Mouse (Mus musculus): ENCODE measurements around the gene Lypd1.

GRCm38 (mm10) chr1:125910211-125910870 is 2.6 kb downstream of the Lypd1 start:
- TF ChIP-seq EP300 (IDR thresholded peaks at IDR 0.05; ENCODE audit: low read depth) (no peak), CTCF (IDR thresholded peaks at IDR 0.05; ENCODE audit: low read depth) (peak; percentile 41)

Data from heart, postnatal 0 days (tissue).